Mouse (Mus musculus) ES-E14 (cell line): Measurements from ENCODE around the gene Gng8. TPM values are rescaled to one million over a fixed set of nuclear protein-coding genes. Genes with fewer than 3 reads are reported as not detected.

ENCODE experiments used
- DNase-seq: peaks from one replicate; pipeline ENCODE4 v3.0.0-alpha.2; 2013; ENCODE audit warnings: low read depth, low spot score
- H3K27ac ChIP-seq: 2 replicates; pipeline ENCODE4 v1.5.1; 2012; ENCODE audit warnings: low read depth, mild to moderate bottlenecking, low read length, moderate library complexity, mixed read lengths; ENCODE audit not compliant: poor library complexity, insufficient read depth, severe bottlenecking
- H3K36me3 ChIP-seq: 2 replicates; pipeline ENCODE4 v1.6.1; 2012; ENCODE audit warnings: mild to moderate bottlenecking, low read length, moderate library complexity, mixed read lengths; ENCODE audit not compliant: control insufficient read depth, poor library complexity, insufficient read depth, severe bottlenecking
- H3K4me1 ChIP-seq, 2 experiments: fragments of 150-350 bp in 1 of 2; sonication (generic) in 1 of 2; 2 replicates each; pipeline ENCODE4 v1.6.1; 2012; ENCODE audit warnings: low read length in 2 of 2, mild to moderate bottlenecking in 1 of 2, mixed read lengths in 1 of 2; ENCODE audit not compliant: control insufficient read depth in 2 of 2, insufficient read depth in 2 of 2, poor library complexity in 1 of 2
- H3K4me3 ChIP-seq, 2 experiments: fragments of 150-350 bp in 1 of 2; sonication (generic) in 1 of 2; 2 replicates each; pipeline ENCODE4 v1.5.1; 2012; ENCODE audit warnings: low read length in 2 of 2, low read depth in 1 of 2, mild to moderate bottlenecking in 1 of 2, mixed read lengths in 1 of 2; ENCODE audit not compliant: insufficient read depth in 1 of 2, poor library complexity in 1 of 2, severe bottlenecking in 1 of 2
- H3K9ac ChIP-seq: 2 replicates; pipeline ENCODE4 v1.6.1; 2012; ENCODE audit warnings: low read depth, mild to moderate bottlenecking, low read length, mixed read lengths; ENCODE audit not compliant: poor library complexity, insufficient read depth, severe bottlenecking
- H3K9me3 ChIP-seq: fragments of 150-350 bp; sonication (generic); 2 replicates; pipeline ENCODE4 v1.6.1; 2012; ENCODE audit warnings: low read depth, mild to moderate bottlenecking, low read length; ENCODE audit not compliant: control insufficient read depth, insufficient read depth
- CHD2 ChIP-seq: IDR thresholded peaks from 2 replicates; pipeline ENCODE4 v1.6.1; 2014; ENCODE audit warnings: mild to moderate bottlenecking, low read depth, low read length, inconsistent platforms
- HCFC1 ChIP-seq: IDR thresholded peaks from 2 replicates; pipeline ENCODE4 v1.6.1; 2012; ENCODE audit warnings: low read length, inconsistent platforms, borderline replicate concordance; ENCODE audit not compliant: insufficient read depth
- MAFK ChIP-seq: IDR thresholded peaks from 2 replicates; pipeline ENCODE4 v1.6.1; 2014; ENCODE audit warnings: mild to moderate bottlenecking, low read depth, low read length, inconsistent platforms; ENCODE audit not compliant: insufficient read depth
- ZC3H11A ChIP-seq: IDR thresholded peaks from 2 replicates; pipeline ENCODE4 v1.6.1; 2012; ENCODE audit warnings: low read depth, mild to moderate bottlenecking, inconsistent platforms, low read length, borderline replicate concordance
- ZNF384 ChIP-seq: IDR thresholded peaks from 2 replicates; pipeline ENCODE4 v1.6.1; 2012; ENCODE audit warnings: low read depth, low read length, inconsistent platforms
- in situ Hi-C, 2 experiments: fragments of 600-800 bp; cut with MboI; formaldehyde crosslinking; loops; one replicate each; pipeline ENCODE4 v1.15.1; 2025; ENCODE audit warnings: low sequenced_read_pairs in 2 of 2, inconsistent platforms in 1 of 2; ENCODE audit not compliant: unreplicated experiment in 2 of 2
- total RNA-seq: library from RNA; depleted of rRNA; stranded (reverse); fragments of 300-350 nt; gene quantifications from 2 replicates; pipeline ENCODE4 v1.2.3, GENCODE M21; 2012

Gng8 gene
- total RNA-seq, 1 experiment: 1.0 TPM

GRCm38 (mm10) chr7:16905491-16906021 lies 14.0 kb downstream of the Gng8 start:
- Histone ChIP-seq H3K9ac (no peak overlapping the region), H3K4me1 (peaks cover 0 to 26% of the 10 kb centered on the region in 2 experiments; a peak in 1 of 4 replicates), H3K27ac (no peak overlapping the region), H3K36me3 (no peaks in the 10 kb centered on the region), H3K9me3 (no peaks in the 10 kb centered on the region), H3K4me3 (no peak overlapping the region)
- DNase-seq: no peak
- in situ Hi-C loops: loop anchor here in 1 of 2 experiments (25.0 kb wide), 1 partner anchor 93 kb away; the partner anchor contains the start of genes Fkrp and Strn4
- TF ChIP-seq HCFC1: no peak
- TF ChIP-seq ZC3H11A: no peak
- TF ChIP-seq CHD2: no peak
- TF ChIP-seq MAFK: no peak
- TF ChIP-seq ZNF384: no peak

GRCm38 (mm10) chr7:16906281-16906680 lies 14.7 kb downstream of the Gng8 start, which contains the start of gene Ptgir:
TSS of gene Ptgir (plus strand) at chr7:16906490.
- no peaks in the 10 kb centered on the region for H3K9me3 ChIP-seq
- in situ Hi-C loops: loop anchor here in 1 of 2 experiments (25.0 kb wide), 1 partner anchor 94 kb away; the partner anchor contains the start of genes Fkrp and Strn4
- DNase-seq: no peak
- H3K9ac ChIP-seq: peak within 1 kb of the TSS; percentile 39; the same call in 1 of the 2 replicates
- peaks cover 0 to 23% of the 10 kb centered on the region in 2 experiments; a peak in 1 of 4 replicates for H3K4me1 ChIP-seq
- TF ChIP-seq HCFC1 (no peak), CHD2 (no peak), ZC3H11A (no peak), ZNF384 (no peak), MAFK (no peak)
- no peaks in the 10 kb centered on the region for H3K36me3 ChIP-seq
- H3K4me3 ChIP-seq: peak within 1 kb of the TSS; percentile 36 to 56; a peak in 2 of 4 replicates
- H3K27ac ChIP-seq: no peak within 1 kb of the TSS

DNA sequence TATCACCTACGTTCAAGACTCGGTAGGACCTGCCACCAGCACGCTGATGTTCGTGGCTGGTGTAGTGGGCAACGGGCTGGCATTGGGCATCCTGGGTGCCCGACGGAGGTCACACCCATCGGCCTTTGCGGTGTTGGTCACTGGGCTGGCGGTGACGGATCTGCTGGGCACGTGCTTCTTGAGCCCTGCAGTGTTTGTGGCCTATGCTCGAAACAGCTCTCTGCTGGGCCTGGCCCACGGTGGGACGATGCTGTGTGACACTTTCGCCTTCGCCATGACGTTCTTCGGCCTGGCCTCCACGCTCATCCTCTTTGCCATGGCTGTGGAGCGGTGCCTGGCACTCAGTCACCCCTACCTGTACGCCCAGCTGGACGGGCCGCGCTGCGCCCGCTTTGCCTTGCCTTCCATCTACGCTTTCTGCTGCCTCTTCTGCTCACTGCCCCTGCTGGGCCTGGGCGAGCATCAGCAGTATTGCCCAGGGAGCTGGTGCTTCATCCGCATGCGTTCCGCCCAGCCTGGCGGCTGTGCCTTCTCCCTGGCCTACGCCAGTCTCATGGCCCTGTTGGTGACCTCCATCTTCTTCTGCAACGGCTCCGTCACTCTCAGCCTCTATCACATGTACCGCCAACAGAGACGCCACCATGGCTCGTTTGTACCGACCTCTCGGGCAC lies 15.4 kb downstream of the Gng8 start:
- in situ Hi-C loops: loop anchor here in 1 of 2 experiments (25.0 kb wide), 1 partner anchor 95 kb away; the partner anchor contains the start of genes Fkrp and Strn4
- DNase-seq: no peak
- H3K4me1 ChIP-seq: peaks cover 0 to 23% of the 10 kb centered on the region in 2 experiments; a peak in 1 of 4 replicates
- peak overlapping the region; percentile 39; the same call in 1 of the 2 replicates for H3K9ac ChIP-seq
- H3K27ac ChIP-seq: no peak overlapping the region
- no peaks in the 10 kb centered on the region for H3K9me3 ChIP-seq
- H3K36me3 ChIP-seq: no peaks in the 10 kb centered on the region
- TF ChIP-seq CHD2: no peak
- no peak for TF ChIP-seq ZNF384
- no peak for TF ChIP-seq HCFC1
- TF ChIP-seq MAFK: no peak
- TF ChIP-seq ZC3H11A: no peak
- peak overlapping the region; percentile 36 to 56; a peak in 2 of 4 replicates for H3K4me3 ChIP-seq

DNA sequence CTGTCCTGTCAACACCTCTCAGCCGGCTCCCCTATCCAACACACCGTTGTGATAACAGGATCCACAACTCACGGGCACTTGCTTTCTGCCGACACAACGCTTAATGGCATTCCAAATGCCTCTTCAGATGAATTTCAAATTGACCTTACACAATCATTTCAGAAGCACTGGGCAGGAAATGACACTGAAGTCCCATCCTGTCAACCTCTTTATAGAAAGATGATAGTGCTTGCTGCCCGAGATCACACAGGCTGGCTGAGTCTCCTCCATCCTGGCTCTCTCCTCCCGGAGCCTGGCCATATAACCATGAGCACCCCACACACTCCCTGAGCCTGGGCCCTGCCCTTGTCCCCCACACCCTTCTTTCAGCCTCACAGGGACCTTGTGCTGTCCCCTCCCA lies 16.3 kb downstream of the Gng8 start:
- Histone ChIP-seq H3K4me1 (peaks cover 0 to 21% of the 10 kb centered on the region in 2 experiments; a peak in 1 of 4 replicates), H3K27ac (no peak overlapping the region), H3K9ac (no peak overlapping the region)

More for the DNA sequence above, 16.3 kb downstream of the Gng8 start:
- TF ChIP-seq MAFK (no peak), ZC3H11A (no peak), ZNF384 (no peak), HCFC1 (no peak), CHD2 (no peak)
- in situ Hi-C loops: loop anchor here in 1 of 2 experiments (25.0 kb wide), 1 partner anchor 96 kb away; the partner anchor contains the start of genes Fkrp and Strn4
- DNase-seq: no peak
- Histone ChIP-seq H3K9me3 (no peaks in the 10 kb centered on the region), H3K36me3 (no peaks in the 10 kb centered on the region), H3K4me3 (no peak overlapping the region)
